8 mouse cellular contexts compared by ENCODE assay signal in genomic region chr7:80260625-80261371, GRCm38 (mm10). TPM values are rescaled to one million over a fixed set of nuclear protein-coding genes. Genes with fewer than 3 reads are reported as not detected.
A peak's percentile ranks its signal among the peaks of the same experiment; 100 is the strongest.
DNase-seq lines count a peak whose midpoint lies in the region; ATAC-seq lines count a peak whose summit lies in the region.

TSS of gene Ngrn (plus strand) at chr7:80261215.

- H3K4me1 ChIP-seq in hindbrain, embryonic 15.5 days (replicated peaks): peaks cover 20% of the 10 kb centered on the region

- peak; percentile 93 for DNase-seq in ZHBTc4 (ENCODE audit: low read depth, low spot score)
- peak; percentile 53 to 79 for DNase-seq in cerebellum, postnatal 4 days (ENCODE audit: low spot score in 2 of 2)
- peak; percentile 87 for DNase-seq in gastrocnemius, adult 18-20 months (ENCODE audit: low spot score)
- DNase-seq in left cerebral cortex, adult 11 months (ENCODE audit: low spot score): peak; percentile 71
- peak; percentile 95 for DNase-seq in lung, postnatal 36 days
- peak; percentile 94 for DNase-seq in retina, embryonic 14.5 days (ENCODE audit: low spot score)
- DNase-seq in thymus, postnatal 4 days: peak; percentile 85

- H3K9ac ChIP-seq in hindbrain, embryonic 15.5 days: peak within 1 kb of the TSS; percentile 87

- peak within 1 kb of the TSS; percentile 96 for H3K4me3 ChIP-seq in hindbrain, embryonic 15.5 days

- H3K36me3 ChIP-seq in hindbrain, embryonic 15.5 days: peaks cover 21% of the 10 kb centered on the region

- ATAC-seq in hindbrain, embryonic 15.5 days (ENCODE audit: low FRiP score, low read depth): peak; percentile 92

- peak within 1 kb of the TSS; percentile 85 for H3K4me2 ChIP-seq in hindbrain, embryonic 15.5 days

- no peaks in the 10 kb centered on the region for H3K9me3 ChIP-seq in hindbrain, embryonic 15.5 days

- H3K27me3 ChIP-seq in hindbrain, embryonic 15.5 days: peaks cover 32% of the 10 kb centered on the region

- H3K27ac ChIP-seq in hindbrain, embryonic 15.5 days (replicated peaks): peak within 1 kb of the TSS; percentile 88

- 25% methylated on average over 40 of the region's 40 CpGs for whole genome bisulfite sequencing in hindbrain, embryonic 15.5 days

RNA-seq across cellular contexts. Expression of gene Ngrn, which starts in this region (rescaled TPM):
- total RNA-seq in gastrocnemius, adult 18-20 months (2021): 10 to 100 TPM; 20.7 to 22.5 TPM
- polyA plus RNA-seq in hindbrain, embryonic 15.5 days (2015; fragmentation: Nextera tagmentation; extraction: Ambion mirVana): 65.2 and 73.8 TPM in 2 replicates

Comparison
In these comparisons a context has a peak if more than half of its experiments do, and no peak if none do; other contexts are left out.
1. Peak in every context shown above with its lines: DNase-seq, ATAC-seq, H3K4me3 ChIP-seq and H3K27ac ChIP-seq.